Mouse (Mus musculus) urinary bladder, postnatal 36 days (tissue): ENCODE results near the gene Wdr19.

Source experiments
- DNase-seq, 2 experiments: peaks; one replicate each; pipeline ENCODE4 v3.0.0; 2022; ENCODE audit warnings: low spot score in 2 of 2, mixed read lengths in 1 of 2

Gene Wdr19

GRCm38 (mm10) chr5:65199346-65200128, at the start of gene Wdr19:
Wdr19 (plus strand) TSS chr5:65199696.
- DNase-seq, result peak; percentile 94 to 99

GRCm38 (mm10) chr5:65149706-65150105, 49.8 kb upstream of the Wdr19 start:
- DNase-seq, result no peak

GRCm38 (mm10) chr5:65150376-65150955, 49.0 kb upstream of the Wdr19 start:
- no peak for DNase-seq

GRCm38 (mm10) chr5:65151276-65151675, 48.2 kb upstream of the Wdr19 start:
- DNase-seq, result no peak

- DNase-seq, result no peak
Observed at GRCm38 (mm10) chr5:65151767-65152166, 47.7 kb upstream of the Wdr19 start.

- DNase-seq, result no peak
Observed at GRCm38 (mm10) chr5:65154287-65154686, 45.2 kb upstream of the Wdr19 start.

- peak in 1 of 2 experiments; percentile 40 for DNase-seq
Observed at GRCm38 (mm10) chr5:65156853-65157252, 42.6 kb upstream of the Wdr19 start.

GRCm38 (mm10) chr5:65157412-65158381, 41.8 kb upstream of the Wdr19 start:
- DNase-seq, result peak; percentile 30 to 67

GRCm38 (mm10) chr5:65158696-65159305, 40.7 kb upstream of the Wdr19 start:
- no peak for DNase-seq

- no peak for DNase-seq
Observed at GRCm38 (mm10) chr5:65163001-65163400, 36.5 kb upstream of the Wdr19 start.

GRCm38 (mm10) chr5:65163489-65164092, 35.9 kb upstream of the Wdr19 start:
- no peak for DNase-seq

- no peak for DNase-seq
Observed at GRCm38 (mm10) chr5:65170206-65170605, 29.3 kb upstream of the Wdr19 start.

- DNase-seq, result no peak
Observed at GRCm38 (mm10) chr5:65175035-65175917, 24.2 kb upstream of the Wdr19 start.

- DNase-seq, result no peak
Observed at GRCm38 (mm10) chr5:65175918-65176484, 23.5 kb upstream of the Wdr19 start.

- no peak for DNase-seq
Observed at GRCm38 (mm10) chr5:65177026-65177514, 22.4 kb upstream of the Wdr19 start.

- no peak for DNase-seq
Observed at GRCm38 (mm10) chr5:65178477-65178876, 21.0 kb upstream of the Wdr19 start.

GRCm38 (mm10) chr5:65181160-65181793, 18.2 kb upstream of the Wdr19 start:
- no peak for DNase-seq

GRCm38 (mm10) chr5:65181794-65182169, 17.7 kb upstream of the Wdr19 start:
- DNase-seq, result no peak

GRCm38 (mm10) chr5:65182268-65182667, 17.2 kb upstream of the Wdr19 start:
- no peak for DNase-seq
